Mouse (Mus musculus) lung, postnatal 36 days (tissue): ENCODE results near the gene Vsig2.

ENCODE experiments used
- DNase-seq: peaks from one replicate; pipeline ENCODE4 v3.0.0; 2022; ENCODE audit warnings: mixed read lengths

The Vsig2 gene

GRCm38 (mm10) chr9:37567892-37568604 is 29.0 kb downstream of the Vsig2 start:
- peak; percentile 31 for DNase-seq

GRCm38 (mm10) chr9:37568605-37569214 is 29.7 kb downstream of the Vsig2 start:
- no peak for DNase-seq

GRCm38 (mm10) chr9:37569231-37569835 is 30.3 kb downstream of the Vsig2 start:
- DNase-seq = no peak

GRCm38 (mm10) chr9:37572204-37572876 is 33.3 kb downstream of the Vsig2 start:
- no peak for DNase-seq

- no peak for DNase-seq
Measured at GRCm38 (mm10) chr9:37576436-37576930, 37.4 kb downstream of the Vsig2 start.

GRCm38 (mm10) chr9:37583594-37583993 is 44.5 kb downstream of the Vsig2 start:
- DNase-seq = no peak

GRCm38 (mm10) chr9:37586718-37587117 is 47.7 kb downstream of the Vsig2 start:
- DNase-seq = no peak

GRCm38 (mm10) chr9:37590381-37590780 is 51.3 kb downstream of the Vsig2 start:
- no peak for DNase-seq

GRCm38 (mm10) chr9:37592025-37592424 is 53.0 kb downstream of the Vsig2 start:
- no peak for DNase-seq

- DNase-seq = no peak
Measured at GRCm38 (mm10) chr9:37592633-37593032, 53.6 kb downstream of the Vsig2 start.

GRCm38 (mm10) chr9:37593690-37594089 is 54.6 kb downstream of the Vsig2 start:
- no peak for DNase-seq
